Mouse (Mus musculus) left cerebral cortex, adult 2 months (tissue): ENCODE measurements at regions not wholly inside any gene's neighbourhood (a gene's known extent, or its start where the extent isn't known, plus 50 kb on each side); places are given as distances from the start of the nearest gene placed in this dataset.
A peak's percentile ranks its signal among the peaks of the same experiment; 100 is the strongest.

ENCODE experiments used
- DNase-seq, 2 experiments: peaks; one replicate each; pipeline ENCODE4 v3.0.0; 2021 to 2022; ENCODE audit warnings: low spot score in 2 of 2, mixed read lengths in 1 of 2; ENCODE audit errors: extremely low spot score in 1 of 2
- H3K27ac ChIP-seq: fragments of 200-600 bp; 2 replicates; pipeline ENCODE4 v1.8.1; 2022
- H3K4me3 ChIP-seq: fragments of 200-600 bp; 2 replicates; pipeline ENCODE4 v1.8.1; 2022
- CTCF ChIP-seq: fragments of 200-600 bp; IDR thresholded peaks from 2 replicates; pipeline ENCODE4 v1.8.1; 2022; ENCODE audit warnings: antibody characterized with exemption, mild to moderate bottlenecking, moderate library complexity
- intact Hi-C: fragments of 180-260 bp; cut with DNase I; formaldehyde crosslinking; loops from one replicate; pipeline ENCODE4 v1.15.1; 2025

DNA sequence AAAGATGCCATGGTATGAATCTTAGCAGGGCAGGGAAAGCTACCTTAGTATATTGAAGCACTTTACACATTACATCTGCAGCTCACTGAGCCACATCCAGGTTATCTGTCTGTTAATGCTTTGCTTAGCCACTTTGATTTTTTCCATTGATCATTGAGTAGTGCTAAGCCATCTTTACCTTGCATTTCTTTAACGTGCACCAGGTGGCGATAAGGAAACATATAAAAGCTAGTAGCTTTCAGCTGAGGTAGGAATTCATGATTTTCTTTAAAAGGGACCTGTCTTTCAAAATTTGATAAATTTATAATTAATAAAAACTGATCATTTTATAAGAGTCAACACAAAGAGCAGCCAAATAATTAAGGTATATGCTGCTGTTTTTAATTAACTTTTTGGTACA lies 426.3 kb upstream of the Tpk1 start:
- no peak for DNase-seq

DNA sequence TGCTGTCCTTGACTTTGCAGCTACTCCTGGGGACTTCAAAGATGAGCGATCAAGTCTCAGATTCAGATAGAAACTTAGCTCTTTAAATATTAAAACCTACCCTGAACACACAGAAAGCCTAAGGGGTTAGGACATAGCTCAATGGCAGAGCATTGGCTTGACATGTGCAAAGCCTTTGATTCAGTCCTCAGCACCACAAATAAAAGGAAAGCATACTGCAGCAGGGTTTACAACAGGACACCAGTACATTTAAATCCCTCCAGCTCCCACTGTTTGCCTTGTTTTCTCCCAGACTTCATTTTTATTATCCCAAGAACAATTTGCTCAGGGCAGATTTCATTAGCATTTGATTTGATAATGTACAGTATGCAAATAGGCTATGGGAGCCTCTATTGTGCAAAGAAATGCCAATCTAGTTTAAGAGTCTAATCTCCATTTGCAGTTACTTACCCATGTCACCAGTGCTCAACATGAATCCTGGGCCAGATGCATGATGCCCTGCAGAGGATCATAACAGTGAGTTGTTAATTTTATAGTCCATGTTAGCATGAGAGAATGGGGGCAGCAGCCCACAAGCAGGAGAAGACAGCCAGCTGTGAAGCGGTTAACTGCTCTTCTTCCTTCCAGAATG lies 416.0 kb upstream of the Tpk1 start:
- Histone ChIP-seq H3K4me3 (no peak overlapping the region), H3K27ac (no peak overlapping the region)
- DNase-seq, result no peak
- no peak for TF ChIP-seq CTCF
- intact Hi-C loops, result no loop called here

More for the DNA sequence above, 426.3 kb upstream of the Tpk1 start:
- Histone ChIP-seq H3K4me3 (no peak overlapping the region), H3K27ac (no peak overlapping the region)
- TF ChIP-seq CTCF, result peak; percentile 52
- intact Hi-C loops, result loop anchor here (1.0 kb wide), 1 partner anchor 934 kb away; no protein-coding TSS in a partner anchor

DNA sequence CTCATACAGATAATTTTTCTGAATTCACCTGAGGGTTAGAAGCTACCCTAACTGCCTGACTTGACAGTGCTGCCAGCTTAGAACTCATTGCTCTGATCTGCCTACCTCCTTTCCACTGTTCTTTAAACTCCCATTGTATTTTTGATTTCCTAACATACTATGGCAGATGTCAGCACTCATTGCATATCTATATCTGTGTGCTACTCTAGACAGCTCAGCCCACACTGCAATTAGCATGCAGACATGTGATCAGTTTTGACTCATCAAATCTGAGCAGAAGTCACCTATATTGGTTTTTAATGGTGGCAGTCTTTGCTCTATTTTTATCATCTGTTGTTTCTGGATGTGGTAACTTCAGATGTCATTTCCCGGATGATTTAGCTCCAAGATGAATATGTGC lies 407.0 kb upstream of the Tpk1 start:
- intact Hi-C loops, result no loop called here
- DNase-seq, result no peak
- no peak overlapping the region for H3K4me3 ChIP-seq
- H3K27ac ChIP-seq, result no peak overlapping the region
- no peak for TF ChIP-seq CTCF

DNA sequence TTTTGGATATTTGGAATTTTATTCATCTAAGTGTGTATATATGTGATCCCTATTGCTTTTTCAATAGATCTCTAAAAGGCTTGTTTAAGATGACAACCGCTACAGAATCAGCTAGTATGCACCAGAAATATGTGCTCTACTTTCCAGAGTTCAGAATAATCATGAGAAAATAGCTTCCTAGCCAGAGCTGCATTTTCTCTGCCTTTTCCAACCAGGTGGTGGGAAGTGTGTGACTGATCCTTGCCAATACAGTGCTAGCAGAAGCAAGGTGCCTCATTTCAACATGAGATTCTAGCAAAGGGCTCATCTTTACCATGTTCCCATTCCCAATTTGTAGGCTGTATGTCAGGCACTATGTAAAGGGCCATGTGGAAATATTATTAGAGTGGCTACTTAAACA lies 401.8 kb upstream of the Tpk1 start:
- H3K27ac ChIP-seq, result no peak overlapping the region
- no peak for DNase-seq
- TF ChIP-seq CTCF, result no peak
- intact Hi-C loops, result no loop called here
- H3K4me3 ChIP-seq, result no peak overlapping the region
